Mouse (Mus musculus) adrenal gland, adult 10 weeks (tissue): Measurements from ENCODE around the gene Znhit1. TPM values are rescaled to one million over a fixed set of nuclear protein-coding genes. Genes with fewer than 3 reads are reported as not detected.

Source experiments
- polyA plus RNA-seq: library from polyadenylated mRNA; stranded (reverse); fragments of 350-450 nt; fragmentation: Illumina TruSeq; extraction: RNeasy Lipid Tissue Mini Kit (QIAGEN cat#74804); gene quantifications from one replicate; pipeline ENCODE4 v1.2.3, GENCODE M21; 2014; ENCODE audit warnings: low read depth, low replicate concordance

Gene Znhit1
- 5.1 TPM for polyA plus RNA-seq

GRCm38 (mm10) chr5:136987934-136988271, at the start of gene Znhit1:
Znhit1 (minus strand) TSS chr5:136988021.

GRCm38 (mm10) chr5:137026092-137026491, 38.3 kb upstream of the Znhit1 start, which contains the start of gene Vgf:
Vgf (plus strand) TSS chr5:137026392.

GRCm38 (mm10) chr5:136986695-136987137, 1.1 kb downstream of the Znhit1 start, which contains the start of gene Plod3:
Plod3 (plus strand) TSS chr5:136987019.

GRCm38 (mm10) chr5:136966331-136966730, 21.5 kb downstream of the Znhit1 start, which contains the start of gene Cldn15:
Cldn15 (plus strand) TSS chr5:136966616.

GRCm38 (mm10) chr5:136953015-136953414, 34.8 kb downstream of the Znhit1 start, which contains the start of gene Fis1:
Fis1 (plus strand) TSS chr5:136953275.

Other genes with a start within 250 kb of the Znhit1 start
- not detected for gene Col26a1, start 104.8 kb downstream of the Znhit1 start, polyA plus RNA-seq
- gene Ift22, start 79.9 kb downstream of the Znhit1 start, polyA plus RNA-seq = 4.3 TPM
- gene Fis1, start 34.7 kb downstream of the Znhit1 start, polyA plus RNA-seq = 9.0 TPM
- gene Cldn15, start 21.4 kb downstream of the Znhit1 start, polyA plus RNA-seq = 3.3 TPM
- 1.7 TPM for gene Plod3, start 1.0 kb downstream of the Znhit1 start, polyA plus RNA-seq
- gene Vgf, start 38.4 kb upstream of the Znhit1 start, polyA plus RNA-seq = 0.23 TPM
- gene Ap1s1, start 58.1 kb upstream of the Znhit1 start, polyA plus RNA-seq = 21.2 TPM
- 5.0 TPM for gene Serpine1, start 84.2 kb upstream of the Znhit1 start, polyA plus RNA-seq
- gene Trim56, start 128.2 kb upstream of the Znhit1 start, polyA plus RNA-seq = 37.8 TPM
- not detected for gene Muc3, start 161.3 kb upstream of the Znhit1 start, polyA plus RNA-seq
- gene Muc3a, start 224.4 kb upstream of the Znhit1 start, polyA plus RNA-seq = not detected